Mouse (Mus musculus) cortical plate, adult 2 months (tissue): ENCODE results near the gene Khk.

Experiments
- CTCF ChIP-seq: fragments of 200-500 bp; IDR thresholded peaks from 2 replicates; pipeline ENCODE4 v1.5.1; 2011; ENCODE audit warnings: mild to moderate bottlenecking, control low read depth, low read length; ENCODE audit not compliant: insufficient read depth; ENCODE audit errors: extremely low read depth
- POLR2A ChIP-seq: fragments of 200-500 bp; IDR thresholded peaks from 2 replicates; pipeline ENCODE4 v1.6.1; 2011; ENCODE audit warnings: mild to moderate bottlenecking, low read length, control low read depth; ENCODE audit not compliant: insufficient read depth; ENCODE audit errors: extremely low read depth

GRCm38 (mm10) chr5:30913060-30913841 lies 8.0 kb upstream of the Khk start, which contains the start of gene Emilin1:
- TF ChIP-seq CTCF (no peak), POLR2A (no peak)
